Mouse (Mus musculus) forebrain, embryonic 11.5 days (tissue): ENCODE measurements around the gene Prr29. TPM values are rescaled to one million over a fixed set of nuclear protein-coding genes. Genes with fewer than 3 reads are reported as not detected.
A peak's percentile ranks its signal among the peaks of the same experiment; 100 is the strongest.
"Not testable (repeated sequence)": the region's sequence is repeated elsewhere in the genome, so short reads cannot be mapped to it uniquely, and the experiment has no call there.

Experiments used
- ATAC-seq: fragments of 200-750 bp; cut with Nextera tagmentation; replicated peaks from 2 replicates; pipeline ENCODE4 v1.8.0; 2017; ENCODE audit warnings: moderate TSS enrichment; ENCODE audit not compliant: low FRiP score
- DNase-seq: peaks from one replicate; pipeline ENCODE4 v3.0.0-alpha.2; 2017; ENCODE audit warnings: low spot score
- H3K27ac ChIP-seq: fragments of 300-500 bp; sonication (generic); 2 replicates; pipeline ENCODE4 v1.5.1; 2014; ENCODE audit warnings: low read depth, low read length
- H3K27me3 ChIP-seq: fragments of 300-500 bp; sonication (generic); 2 replicates; pipeline ENCODE4 v1.6.1; 2014; ENCODE audit warnings: mild to moderate bottlenecking, low read length, mixed read lengths; ENCODE audit not compliant: control insufficient read depth, insufficient read depth
- H3K36me3 ChIP-seq: fragments of 300-500 bp; sonication (generic); 2 replicates; pipeline ENCODE4 v1.6.1; 2014; ENCODE audit warnings: mild to moderate bottlenecking, low read length, moderate library complexity, mixed read lengths; ENCODE audit not compliant: control insufficient read depth, insufficient read depth
- H3K4me1 ChIP-seq: fragments of 300-500 bp; sonication (generic); replicated peaks from 2 replicates; pipeline ENCODE4 v1.6.1; 2014; ENCODE audit warnings: low read length, mixed read lengths; ENCODE audit not compliant: control insufficient read depth, insufficient read depth
- H3K4me2 ChIP-seq: fragments of 300-500 bp; sonication (generic); 2 replicates; pipeline ENCODE4 v1.6.1; 2014; ENCODE audit warnings: low read depth, mild to moderate bottlenecking, low read length, moderate library complexity, mixed read lengths; ENCODE audit not compliant: severe bottlenecking
- H3K4me3 ChIP-seq: fragments of 300-500 bp; sonication (generic); 2 replicates; pipeline ENCODE4 v1.5.1; 2014; ENCODE audit warnings: low read depth, low read length
- H3K9ac ChIP-seq: fragments of 300-500 bp; sonication (generic); 2 replicates; pipeline ENCODE4 v1.6.1; 2014; ENCODE audit warnings: low read length
- H3K9me3 ChIP-seq: fragments of 300-500 bp; sonication (generic); 2 replicates; pipeline ENCODE4 v1.6.1; 2016; ENCODE audit warnings: low read length, mixed read lengths; ENCODE audit not compliant: control insufficient read depth
- WGBS: fragments of 180-500 bp; shearing (Covaris S2); extraction: QIAGEN DNeasy Blood & Tissue Kit; methylation state at CpG from one replicate; pipeline ENCODE4 v1.1.7; 2014; 5-methylcytosine and 5-hydroxymethylcytosine counted together
- polyA plus RNA-seq: library from polyadenylated mRNA; unstranded; fragments of >200 nt; fragmentation: Nextera tagmentation; extraction: Ambion mirVana; gene quantifications from 2 replicates; pipeline ENCODE4 v1.2.1, GENCODE M21; 2014

Gene Prr29
- polyA plus RNA-seq, 1 experiment from 2014 or later = not detected

- ATAC-seq = no peak
- Histone ChIP-seq H3K9me3 (no peaks in the 10 kb centered on the region), H3K4me2 (no peak overlapping the region), H3K36me3 (no peaks in the 10 kb centered on the region), H3K4me1 (no peaks in the 10 kb centered on the region), H3K27ac (no peak overlapping the region), H3K27me3 (no peaks in the 10 kb centered on the region), H3K9ac (no peak overlapping the region), H3K4me3 (no peak overlapping the region)
- WGBS = 88% methylated on average over 6 of the region's 6 CpGs
- DNase-seq = no peak
Measured at GRCm38 (mm10) chr11:106387020-106387419, 21.7 kb downstream of the Prr29 start.

GRCm38 (mm10) chr11:106387791-106388216 is 22.5 kb downstream of the Prr29 start, which contains the start of gene Icam2:
Gene Icam2 (minus strand): TSS chr11:106388075.
- Histone ChIP-seq H3K27me3 (no peaks in the 10 kb centered on the region), H3K4me2 (no peak within 1 kb of the TSS), H3K36me3 (no peaks in the 10 kb centered on the region), H3K4me1 (no peaks in the 10 kb centered on the region), H3K4me3 (no peak within 1 kb of the TSS), H3K9me3 (no peaks in the 10 kb centered on the region), H3K9ac (no peak within 1 kb of the TSS), H3K27ac (no peak within 1 kb of the TSS)
- 87% methylated on average over 6 of the region's 6 CpGs for WGBS
- DNase-seq (no peak), ATAC-seq (no peak)

DNA sequence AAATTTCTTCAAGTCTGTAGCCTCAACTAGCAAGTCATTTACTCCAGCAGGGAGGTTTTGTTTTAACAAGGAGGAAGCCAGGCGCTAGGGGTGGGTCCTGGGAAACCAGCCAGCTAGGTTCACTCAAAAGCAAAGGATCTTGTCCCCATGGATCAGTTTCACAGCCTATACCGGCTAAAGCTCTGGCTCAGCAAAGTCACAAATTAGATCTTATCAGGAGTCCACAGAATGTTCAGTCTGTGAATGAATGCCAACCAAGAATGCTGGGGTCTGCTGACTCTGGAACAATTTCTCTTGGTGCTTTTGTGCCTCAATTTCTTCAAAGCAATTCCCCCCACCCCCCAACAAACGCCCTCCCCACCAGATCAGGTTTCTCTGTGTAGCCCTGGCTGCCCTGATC is 24.3 kb downstream of the Prr29 start:
- no peaks in the 10 kb centered on the region for H3K27me3 ChIP-seq
- ATAC-seq (no peak), DNase-seq (no peak)
- 45% methylated on average over 3 of the region's 3 CpGs for WGBS
- no peak overlapping the region for H3K4me2 ChIP-seq
- H3K27ac ChIP-seq = no peak overlapping the region
- H3K4me1 ChIP-seq = no peaks in the 10 kb centered on the region
- H3K4me3 ChIP-seq = no peak overlapping the region
- no peaks in the 10 kb centered on the region for H3K9me3 ChIP-seq
- no peak overlapping the region for H3K9ac ChIP-seq
- H3K36me3 ChIP-seq = no peaks in the 10 kb centered on the region

DNA sequence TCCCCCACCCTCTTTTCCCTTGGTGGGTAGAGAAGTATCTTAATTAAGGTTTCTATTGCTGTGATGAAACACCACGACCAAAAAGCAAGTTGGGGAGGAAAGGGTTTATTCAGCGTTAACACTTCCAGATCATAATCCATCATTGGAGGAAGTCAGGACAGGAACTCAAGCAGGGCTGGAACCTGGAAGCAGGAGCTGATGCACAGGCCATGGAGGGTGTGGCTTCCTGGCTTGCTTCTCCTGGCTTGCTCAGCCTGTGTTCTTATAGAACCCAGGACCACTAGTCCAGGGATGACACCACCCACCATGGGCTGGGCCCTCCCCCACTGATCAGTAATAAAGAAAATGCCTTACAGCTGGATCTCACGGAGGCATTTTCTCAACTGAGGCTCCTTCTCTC is 25.5 kb downstream of the Prr29 start:
- Histone ChIP-seq H3K27me3 (no peaks in the 10 kb centered on the region), H3K4me2 (no peak overlapping the region), H3K9ac (no peak overlapping the region), H3K4me1 (no peaks in the 10 kb centered on the region), H3K4me3 (no peak overlapping the region), H3K36me3 (no peaks in the 10 kb centered on the region), H3K9me3 (no peaks in the 10 kb centered on the region), H3K27ac (no peak overlapping the region)
- 78% methylated on average over 3 of the region's 3 CpGs for WGBS
- no peak for ATAC-seq
- DNase-seq = no peak

GRCm38 (mm10) chr11:106391546-106392188 is 26.4 kb downstream of the Prr29 start:
- H3K9ac ChIP-seq = no peak overlapping the region
- H3K27ac ChIP-seq = no peak overlapping the region
- no peaks in the 10 kb centered on the region for H3K9me3 ChIP-seq
- no peaks in the 10 kb centered on the region for H3K27me3 ChIP-seq
- no peaks in the 10 kb centered on the region for H3K4me1 ChIP-seq
- 32% methylated on average over 6 of the region's 6 CpGs for WGBS
- no peak for ATAC-seq
- H3K4me3 ChIP-seq = no peak overlapping the region
- H3K4me2 ChIP-seq = no peak overlapping the region
- no peaks in the 10 kb centered on the region for H3K36me3 ChIP-seq
- DNase-seq = peak; percentile 81

- ATAC-seq (no peak), DNase-seq (no peak)
- no peaks in the 10 kb centered on the region for H3K4me1 ChIP-seq
- H3K27ac ChIP-seq = no peak overlapping the region
- no peaks in the 10 kb centered on the region for H3K27me3 ChIP-seq
- no peak overlapping the region for H3K4me3 ChIP-seq
- no peak overlapping the region for H3K4me2 ChIP-seq
- H3K9me3 ChIP-seq = no peaks in the 10 kb centered on the region
- no peaks in the 10 kb centered on the region for H3K36me3 ChIP-seq
- 76% methylated on average over 7 of the region's 7 CpGs for WGBS
- no peak overlapping the region for H3K9ac ChIP-seq
Measured at GRCm38 (mm10) chr11:106392597-106393330, 27.5 kb downstream of the Prr29 start.

DNA sequence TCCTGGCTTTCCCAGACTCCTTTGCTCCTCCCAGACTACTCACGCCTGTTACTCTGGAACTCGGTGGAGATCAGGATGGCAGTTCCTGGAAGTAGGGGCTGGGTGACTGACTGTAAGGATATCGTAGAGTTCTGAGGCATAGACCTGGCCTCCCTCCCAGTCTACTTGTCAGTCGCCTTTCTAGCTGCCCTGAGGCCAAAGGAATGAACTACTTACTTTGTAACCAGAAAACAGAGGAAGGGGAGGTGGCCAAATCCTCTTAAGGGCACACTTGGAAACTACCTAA is 28.0 kb downstream of the Prr29 start:
- Histone ChIP-seq H3K4me1 (no peaks in the 10 kb centered on the region), H3K4me2 (no peak overlapping the region), H3K27ac (no peak overlapping the region), H3K36me3 (no peaks in the 10 kb centered on the region), H3K27me3 (no peaks in the 10 kb centered on the region), H3K9ac (no peak overlapping the region), H3K4me3 (no peak overlapping the region), H3K9me3 (no peaks in the 10 kb centered on the region)
- ATAC-seq (no peak), DNase-seq (no peak)
- 72% methylated on average over 4 of the region's 4 CpGs for WGBS

DNA sequence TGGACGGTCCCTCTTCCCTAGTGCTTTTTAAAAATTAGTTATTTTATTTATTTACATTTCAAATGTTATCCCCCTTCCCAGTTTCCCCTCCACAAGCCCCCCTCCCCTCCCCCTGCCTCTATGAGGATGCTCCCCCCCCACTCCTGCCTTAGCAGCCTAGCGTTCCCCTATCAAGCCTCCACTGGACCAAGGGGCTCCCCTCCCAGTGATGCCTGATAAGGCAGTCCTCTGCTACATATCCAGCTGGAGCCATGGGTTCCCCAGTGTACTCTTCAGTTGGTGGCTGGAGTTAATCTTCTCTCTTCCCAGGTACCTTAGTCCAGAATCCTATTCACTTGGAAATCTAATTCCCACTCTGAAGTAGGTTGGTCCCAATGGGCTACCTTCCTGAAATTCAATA is 28.8 kb downstream of the Prr29 start:
- not testable (repeated sequence) for H3K4me1 ChIP-seq, H3K9ac ChIP-seq, H3K36me3 ChIP-seq, H3K27ac ChIP-seq, H3K4me2 ChIP-seq, H3K9me3 ChIP-seq, H3K27me3 ChIP-seq, ATAC-seq, DNase-seq, H3K4me3 ChIP-seq
- 97% methylated on average over 2 of the region's 2 CpGs for WGBS

- no peak overlapping the region for H3K9ac ChIP-seq
- DNase-seq (no peak), ATAC-seq (no peak)
- H3K27me3 ChIP-seq = no peaks in the 10 kb centered on the region
- no peak overlapping the region for H3K4me2 ChIP-seq
- H3K27ac ChIP-seq = no peak overlapping the region
- no peaks in the 10 kb centered on the region for H3K4me1 ChIP-seq
- H3K9me3 ChIP-seq = no peaks in the 10 kb centered on the region
- H3K4me3 ChIP-seq = no peak overlapping the region
- no peaks in the 10 kb centered on the region for H3K36me3 ChIP-seq
- WGBS = 78% methylated on average over 3 of the region's 3 CpGs
Measured at GRCm38 (mm10) chr11:106397656-106398055, 32.4 kb downstream of the Prr29 start.
